Mouse (Mus musculus) heart, embryonic 16.5 days (tissue): ENCODE results near the gene Hand1. TPM values are rescaled to one million over a fixed set of nuclear protein-coding genes. Genes with fewer than 3 reads are reported as not detected.

Experiments used
- ATAC-seq: fragments of 200-750 bp; cut with Nextera tagmentation; replicated peaks from 2 replicates; pipeline ENCODE4 v1.8.0; 2017; ENCODE audit warnings: moderate number of reproducible peaks; ENCODE audit not compliant: insufficient read depth, low FRiP score; ENCODE audit errors: extremely low read depth
- H3K27ac ChIP-seq: fragments of 300-500 bp; sonication (generic); 2 replicates; pipeline ENCODE4 v1.5.1; 2014; ENCODE audit warnings: mild to moderate bottlenecking, low read length, control low read depth, moderate library complexity
- H3K27me3 ChIP-seq: fragments of 300-500 bp; sonication (generic); 2 replicates; pipeline ENCODE4 v1.6.1; 2014; ENCODE audit warnings: low read length, mixed read lengths; ENCODE audit not compliant: control insufficient read depth, insufficient read depth
- H3K36me3 ChIP-seq: fragments of 300-500 bp; sonication (generic); 2 replicates; pipeline ENCODE4 v1.6.1; 2014; ENCODE audit not compliant: control insufficient read depth, insufficient read depth
- H3K4me1 ChIP-seq: fragments of 300-500 bp; sonication (generic); 2 replicates; pipeline ENCODE4 v1.6.1; 2014; ENCODE audit warnings: low read length, mixed read lengths; ENCODE audit not compliant: control insufficient read depth, insufficient read depth
- H3K4me2 ChIP-seq: fragments of 300-500 bp; sonication (generic); 2 replicates; pipeline ENCODE4 v1.6.1; 2014; ENCODE audit warnings: low read depth, mild to moderate bottlenecking, control low read depth, low read length
- H3K4me3 ChIP-seq: fragments of 300-500 bp; sonication (generic); 2 replicates; pipeline ENCODE4 v1.5.1; 2014; ENCODE audit warnings: mild to moderate bottlenecking, control low read depth, low read length
- H3K9ac ChIP-seq: fragments of 300-500 bp; sonication (generic); 2 replicates; pipeline ENCODE4 v1.6.1; 2014; ENCODE audit warnings: low read length, control low read depth
- H3K9me3 ChIP-seq: fragments of 300-500 bp; sonication (generic); replicated peaks from 2 replicates; pipeline ENCODE4 v1.6.1; 2016; ENCODE audit warnings: low read length; ENCODE audit not compliant: control insufficient read depth
- WGBS: fragments of 180-500 bp; shearing (Covaris S2); extraction: QIAGEN DNeasy Blood & Tissue Kit; methylation state at CpG from one replicate; pipeline ENCODE4 v1.1.7; 2014; 5-methylcytosine and 5-hydroxymethylcytosine counted together
- polyA plus RNA-seq: library from polyadenylated mRNA; unstranded; fragments of >200 nt; fragmentation: Nextera tagmentation; extraction: Ambion mirVana; gene quantifications from 2 replicates; pipeline ENCODE4 v1.2.1, GENCODE M21; 2015

Gene Hand1
- polyA plus RNA-seq, 1 experiment from 2014 or later: 7.9 TPM

DNA sequence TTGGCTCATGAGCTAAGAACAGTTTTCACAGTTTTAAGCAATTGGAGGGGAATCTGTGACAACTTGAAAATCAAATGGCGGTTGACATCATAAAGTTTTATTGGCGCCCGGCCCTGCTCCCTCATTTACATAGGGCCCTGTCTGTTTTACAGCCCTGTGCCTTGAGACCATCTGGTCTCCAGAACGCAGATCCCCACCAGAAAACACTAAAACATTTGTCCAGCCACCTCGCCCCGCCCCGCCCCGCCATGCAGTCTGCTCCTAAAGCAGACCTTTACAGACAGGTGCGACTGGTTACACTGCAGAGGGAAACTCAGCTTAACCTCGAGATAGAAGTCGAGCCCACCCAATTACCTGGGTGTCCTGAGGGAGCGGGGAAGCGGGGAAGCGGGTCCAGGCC, 52.8 kb downstream of the Hand1 start:
- Histone ChIP-seq H3K9ac (no peak overlapping the region), H3K9me3 (no peaks in the 10 kb centered on the region), H3K36me3 (no peaks in the 10 kb centered on the region), H3K4me3 (no peak overlapping the region), H3K27ac (no peak overlapping the region), H3K4me1 (no peaks in the 10 kb centered on the region), H3K27me3 (no peaks in the 10 kb centered on the region), H3K4me2 (no peak overlapping the region)
- ATAC-seq: no peak
- WGBS: 88% methylated on average over 14 of the region's 14 CpGs

Other genes with a start within 250 kb of the Hand1 start
- 9.3 and 9.7 TPM in 2 replicates for gene Galnt10, start 187.4 kb downstream of the Hand1 start, polyA plus RNA-seq
- 5.7 and 7.6 TPM in 2 replicates for gene Sap30l, start 31.2 kb downstream of the Hand1 start, polyA plus RNA-seq
- 12.1 and 12.9 TPM in 2 replicates for gene Larp1, start 176.2 kb upstream of the Hand1 start, polyA plus RNA-seq